Mouse (Mus musculus) fat pad, adult 2 months (tissue): Measurements from ENCODE around the gene Cdc42bpg.

ENCODE experiments used
- DNase-seq: peaks from one replicate; pipeline ENCODE4 v3.0.0-alpha.2; 2011; ENCODE audit warnings: low read depth, low spot score; ENCODE audit errors: extremely low read depth

Cdc42bpg gene

DNA sequence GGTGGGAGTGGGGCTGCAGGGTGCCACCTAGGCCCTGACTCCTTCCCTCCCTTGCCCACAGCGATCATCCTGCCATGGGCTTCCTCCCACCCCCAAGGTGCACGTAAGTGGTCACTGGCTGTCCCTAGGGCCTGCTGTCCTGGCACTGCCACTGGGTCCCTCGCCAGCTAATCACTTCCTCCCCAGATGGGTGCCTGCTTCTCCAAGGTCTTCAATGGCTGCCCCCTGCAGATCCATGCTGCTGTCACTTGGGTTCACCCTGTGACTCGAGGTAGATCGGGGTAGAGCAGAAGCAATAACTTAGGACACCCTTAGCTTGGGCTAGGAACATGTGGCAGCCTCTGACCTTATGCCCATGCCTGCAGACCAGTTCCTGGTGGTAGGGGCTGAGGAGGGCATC lies 39.8 kb downstream of the Cdc42bpg start:
- DNase-seq: no peak

DNA sequence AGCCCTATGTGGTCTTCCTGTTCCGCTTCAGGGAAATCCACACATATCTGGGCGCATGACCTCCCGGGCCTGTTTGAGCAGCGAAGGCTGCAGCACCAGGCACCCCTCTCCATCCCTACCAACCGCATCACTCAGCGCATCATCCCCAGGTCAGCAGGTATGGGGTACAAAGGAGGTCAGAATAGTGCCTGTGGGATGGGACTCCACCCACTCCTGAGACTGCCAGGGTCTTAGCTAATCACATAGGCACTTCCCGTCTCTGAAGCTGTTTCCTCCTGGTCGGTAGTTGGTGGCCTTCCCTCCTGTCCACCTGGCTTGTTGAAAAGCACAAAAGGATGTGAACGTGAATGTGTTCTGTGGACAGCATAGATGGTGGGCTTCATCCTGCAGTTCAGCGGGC lies 40.4 kb downstream of the Cdc42bpg start:
- no peak for DNase-seq

GRCm38 (mm10) chr19:6347615-6348014 lies 41.4 kb downstream of the Cdc42bpg start:
- no peak for DNase-seq

DNA sequence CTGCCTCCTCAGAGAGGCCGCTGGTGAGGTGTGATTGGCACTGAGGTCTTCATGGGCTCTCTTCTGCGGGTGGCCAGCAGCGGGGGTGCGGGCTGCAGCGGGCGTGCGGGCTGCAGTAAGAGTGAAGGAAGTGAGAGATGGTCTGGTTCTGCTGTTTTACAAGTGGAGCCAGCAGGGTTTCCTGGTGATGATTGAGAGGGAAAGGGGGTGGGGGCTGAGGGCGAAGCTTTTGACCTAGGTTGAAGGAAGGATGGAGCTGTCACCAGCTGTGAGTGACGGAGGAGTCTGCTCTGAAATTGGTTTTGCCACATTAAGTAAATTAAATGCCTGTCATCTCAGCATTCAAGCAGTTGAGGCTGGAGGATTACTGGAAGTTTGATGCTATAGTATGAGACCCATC lies 42.5 kb downstream of the Cdc42bpg start:
- DNase-seq: no peak

GRCm38 (mm10) chr19:6349215-6349983 lies 43.1 kb downstream of the Cdc42bpg start:
- no peak for DNase-seq

- DNase-seq: no peak
Observed at GRCm38 (mm10) chr19:6351431-6352106, 45.3 kb downstream of the Cdc42bpg start.

DNA sequence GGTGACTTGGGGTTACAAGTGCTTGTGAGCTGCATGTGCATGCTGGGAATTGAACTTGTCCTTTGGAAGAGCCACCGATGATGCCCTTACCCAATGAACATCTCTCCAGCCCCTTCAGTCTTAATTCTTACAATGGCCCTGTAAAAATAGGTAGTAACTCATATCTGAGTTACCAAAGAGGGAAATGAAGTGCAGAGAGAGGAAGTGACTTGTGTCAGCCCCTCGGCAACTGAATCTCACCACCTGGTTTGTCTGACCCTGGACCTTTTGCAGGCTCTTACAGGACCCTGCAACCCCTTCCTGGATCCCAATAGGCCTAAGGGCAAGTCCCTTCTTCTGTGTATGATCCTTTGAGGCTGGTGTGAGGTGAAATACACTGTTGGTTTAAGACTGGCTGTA lies 45.9 kb downstream of the Cdc42bpg start:
- DNase-seq: no peak

- no peak for DNase-seq
Observed at GRCm38 (mm10) chr19:6354030-6354429, 47.8 kb downstream of the Cdc42bpg start.

DNA sequence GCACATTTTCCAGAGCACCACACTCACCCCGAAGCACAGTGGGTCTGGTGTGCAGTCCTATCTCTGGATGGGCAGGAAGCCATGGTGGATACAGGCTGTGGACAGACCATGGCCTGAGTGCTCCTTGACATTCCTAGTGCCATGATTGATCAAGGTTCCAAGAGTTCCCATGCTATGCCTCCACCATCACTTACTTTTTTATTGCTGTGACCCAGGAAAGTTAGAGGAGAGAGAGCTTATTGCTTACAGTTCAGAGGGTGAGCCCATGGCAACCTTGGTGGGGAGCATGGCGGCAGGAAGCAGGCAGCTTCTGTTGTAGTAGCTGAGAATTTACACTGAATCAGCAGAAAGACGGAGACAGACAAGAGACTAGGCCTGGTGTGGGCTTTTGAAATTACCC lies 55.0 kb downstream of the Cdc42bpg start:
- DNase-seq: no peak

DNA sequence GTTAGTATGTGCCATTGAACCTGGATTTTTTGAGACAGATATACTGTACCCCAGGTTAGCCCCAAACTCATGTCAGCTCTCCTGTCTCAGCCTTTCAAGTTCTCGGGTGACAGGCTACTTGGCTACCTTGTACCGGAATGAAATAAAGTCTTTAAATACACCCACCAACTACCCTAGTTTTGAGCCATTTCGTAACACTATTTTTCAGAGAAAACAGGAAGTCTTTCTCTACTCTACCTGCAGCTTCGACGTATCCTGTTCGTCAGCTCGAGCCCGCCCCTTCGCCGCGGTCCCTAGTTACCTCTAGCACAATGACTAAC lies 56.8 kb downstream of the Cdc42bpg start:
- DNase-seq: no peak

GRCm38 (mm10) chr19:6363411-6364240 lies 57.4 kb downstream of the Cdc42bpg start, which contains the start of gene Sf1:
Gene Sf1 (plus strand): TSS chr19:6363690.
- peak; percentile 90 for DNase-seq

GRCm38 (mm10) chr19:6364317-6364725 lies 58.1 kb downstream of the Cdc42bpg start:
- no peak for DNase-seq

DNA sequence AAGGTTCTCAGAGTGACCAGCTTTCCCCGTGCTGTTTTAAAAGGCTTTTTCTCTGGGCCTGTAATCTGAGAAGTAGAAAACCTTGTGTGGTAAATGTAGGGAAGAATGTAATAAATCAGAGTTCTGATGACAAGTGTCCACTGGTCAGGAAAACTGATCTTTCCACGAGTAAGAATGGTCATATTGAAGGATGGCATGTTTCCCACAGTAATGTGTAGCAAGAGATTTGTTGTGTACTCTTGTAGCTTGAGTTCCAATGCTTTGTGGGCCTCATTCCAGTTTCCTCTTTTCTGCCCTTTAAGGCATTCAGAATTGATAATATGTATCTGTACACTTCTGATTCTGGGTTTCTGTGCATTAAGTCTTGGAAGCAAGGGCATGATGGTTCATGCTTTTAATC lies 58.6 kb downstream of the Cdc42bpg start:
- no peak for DNase-seq

DNA sequence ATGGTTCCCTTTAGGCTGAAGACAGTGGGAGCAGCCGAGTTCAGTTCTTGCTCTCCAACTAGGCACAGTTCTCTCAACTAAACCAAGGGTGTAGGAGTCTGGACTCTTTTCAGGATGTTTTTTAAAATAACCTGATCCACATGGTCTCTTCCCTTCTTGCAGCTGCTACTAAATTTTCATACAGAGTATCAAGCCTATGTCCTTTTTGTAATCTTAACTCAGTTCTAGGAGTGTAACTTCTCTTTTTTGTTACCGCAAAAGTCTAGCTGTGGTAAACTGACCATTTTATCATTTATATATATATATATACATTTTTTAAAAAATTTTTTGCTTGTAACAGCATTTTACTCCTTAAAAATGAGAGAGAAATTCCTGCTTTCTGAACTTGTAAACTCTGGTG lies 63.9 kb downstream of the Cdc42bpg start:
- DNase-seq: no peak

GRCm38 (mm10) chr19:6372433-6372832 lies 66.2 kb downstream of the Cdc42bpg start:
- no peak for DNase-seq

GRCm38 (mm10) chr19:6373539-6374400 lies 67.5 kb downstream of the Cdc42bpg start:
- no peak for DNase-seq

GRCm38 (mm10) chr19:6374571-6374970 lies 68.3 kb downstream of the Cdc42bpg start:
- no peak for DNase-seq
